Mouse (Mus musculus) brain, embryonic 14.5 days (tissue): ENCODE data around the gene Akr7a5. TPM values are rescaled to one million over a fixed set of nuclear protein-coding genes. Genes with fewer than 3 reads are reported as not detected.

Source experiments
- DNase-seq: peaks from one replicate; pipeline ENCODE4 v3.0.0-alpha.2; 2011; ENCODE audit warnings: low read depth
- CTCF ChIP-seq: fragments of 200-500 bp; IDR thresholded peaks from 2 replicates; pipeline ENCODE4 v1.5.1; 2012; ENCODE audit warnings: inconsistent platforms, mild to moderate bottlenecking, moderate library complexity, borderline replicate concordance; ENCODE audit not compliant: insufficient read depth, insufficient read length; ENCODE audit errors: extremely low read depth
- POLR2A ChIP-seq: fragments of 200-500 bp; IDR thresholded peaks from 2 replicates; pipeline ENCODE4 v1.6.1; 2012; ENCODE audit warnings: mild to moderate bottlenecking, inconsistent platforms, borderline replicate concordance; ENCODE audit not compliant: poor library complexity, insufficient read depth, insufficient read length, severe bottlenecking; ENCODE audit errors: extremely low read depth
- polyA plus RNA-seq: library from polyadenylated mRNA; depleted of rRNA; stranded (reverse); fragments of >200 nt; gene quantifications from 2 replicates; pipeline ENCODE4 v1.2.3, GENCODE M21; 2012

Gene Akr7a5
- polyA plus RNA-seq, 1 experiment: 22.4 TPM

DNA sequence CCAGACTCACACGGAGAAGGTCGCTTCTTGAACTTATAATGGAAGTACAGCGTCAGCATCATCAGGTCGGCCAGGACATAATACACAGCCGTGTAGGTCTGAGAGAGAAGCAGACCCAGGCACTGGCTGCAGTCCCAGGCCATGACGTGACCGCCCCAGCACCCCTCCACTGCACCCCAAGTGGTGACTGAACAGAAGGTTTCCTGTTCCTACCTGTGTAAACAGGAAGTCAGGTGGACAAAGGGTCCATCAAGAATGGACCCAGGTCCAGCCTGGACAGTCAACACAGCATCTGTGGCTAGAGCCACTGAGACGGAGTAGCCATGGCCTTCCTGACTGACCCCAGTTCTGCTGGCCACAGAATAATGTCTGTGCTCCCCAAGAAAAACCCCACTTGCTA lies 8.8 kb upstream of the Akr7a5 start:
- DNase-seq: no peak
- TF ChIP-seq POLR2A: no peak
- TF ChIP-seq CTCF: no peak

- no peak for DNase-seq
- TF ChIP-seq POLR2A (no peak), CTCF (no peak)
Observed at GRCm38 (mm10) chr4:139302241-139302640, 8.3 kb upstream of the Akr7a5 start.

- TF ChIP-seq CTCF (no peak), POLR2A (no peak)
- no peak for DNase-seq
Observed at GRCm38 (mm10) chr4:139305521-139305920, 5.0 kb upstream of the Akr7a5 start.

- no peak for TF ChIP-seq POLR2A
- TF ChIP-seq CTCF: no peak
- DNase-seq: no peak
Observed at GRCm38 (mm10) chr4:139307916-139308315, 2.6 kb upstream of the Akr7a5 start.

- no peak for DNase-seq
- TF ChIP-seq POLR2A: no peak
- peak; percentile 23; the same call in 1 of the 2 replicates for TF ChIP-seq CTCF
Observed at GRCm38 (mm10) chr4:139309651-139310050, 893 bp upstream of the Akr7a5 start.

GRCm38 (mm10) chr4:139310899-139311701 lies 556 bp downstream of the Akr7a5 start:
- DNase-seq: no peak
- TF ChIP-seq POLR2A (no peak), CTCF (no peak)

DNA sequence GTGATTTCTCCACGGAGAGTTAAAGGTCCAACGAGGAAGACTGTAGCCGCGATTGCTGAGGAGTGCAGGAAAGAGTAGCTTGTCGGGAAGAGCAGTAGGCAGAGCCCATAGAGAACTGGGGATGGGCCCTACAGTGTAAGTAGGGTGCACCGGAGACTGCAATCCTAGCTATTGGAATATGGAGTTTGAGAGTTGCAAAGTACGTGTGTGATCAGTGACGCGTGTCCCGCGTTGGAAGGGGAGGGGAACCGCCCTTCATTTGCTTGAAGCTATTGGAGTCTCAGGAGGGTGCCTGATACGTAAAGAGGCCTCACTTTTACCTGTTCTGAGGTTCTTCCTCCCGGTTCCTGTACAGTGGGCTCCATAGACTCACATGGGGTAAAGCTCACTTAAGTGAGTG lies 1.2 kb downstream of the Akr7a5 start:
- no peak for DNase-seq
- no peak for TF ChIP-seq CTCF
- TF ChIP-seq POLR2A: no peak

DNA sequence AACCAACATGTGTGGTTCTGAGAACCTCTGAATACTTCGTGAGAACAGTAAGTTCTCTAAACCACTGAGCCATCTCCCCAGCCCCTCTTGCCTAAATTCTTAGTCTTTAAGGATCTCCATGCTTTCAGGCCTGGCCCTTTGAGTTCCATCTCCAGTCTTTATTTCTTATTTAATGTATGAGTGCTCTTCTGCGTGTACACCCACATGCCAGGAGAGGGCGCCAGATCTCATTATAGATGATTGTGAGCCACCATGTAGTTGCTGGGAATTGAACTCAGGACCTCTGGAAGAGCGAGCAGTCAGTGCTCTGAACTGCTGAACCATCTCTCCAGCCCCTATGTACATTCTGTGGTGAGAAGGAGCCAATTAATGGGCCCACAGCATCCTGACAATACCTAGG lies 2.1 kb downstream of the Akr7a5 start:
- DNase-seq: no peak
- TF ChIP-seq CTCF (peak; percentile 22; the same call in 1 of the 2 replicates), POLR2A (no peak)

DNA sequence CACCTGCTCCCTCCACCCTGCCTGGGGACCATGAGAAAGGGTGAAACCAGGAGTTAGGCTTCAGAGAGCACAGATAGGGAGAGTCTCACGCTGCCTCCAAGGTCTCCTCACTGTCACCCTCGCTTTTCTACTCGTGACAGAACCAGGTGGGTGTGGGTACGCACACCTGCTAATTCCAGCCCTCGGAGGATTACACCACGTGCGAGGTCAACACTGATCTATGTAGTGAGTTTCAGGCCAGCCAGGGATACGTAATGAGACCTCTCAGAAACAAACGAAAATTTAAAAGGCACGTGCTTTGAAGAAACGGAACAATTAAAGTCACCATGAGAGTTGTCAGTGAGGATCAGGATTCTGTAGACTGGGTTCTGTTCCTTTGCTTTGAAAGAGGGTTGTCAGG lies 7.9 kb downstream of the Akr7a5 start:
- no peak for DNase-seq
- TF ChIP-seq POLR2A: no peak
- TF ChIP-seq CTCF: no peak

- DNase-seq: no peak
- TF ChIP-seq POLR2A (no peak), CTCF (no peak)
Observed at GRCm38 (mm10) chr4:139319740-139320139, 9.2 kb downstream of the Akr7a5 start.

DNA sequence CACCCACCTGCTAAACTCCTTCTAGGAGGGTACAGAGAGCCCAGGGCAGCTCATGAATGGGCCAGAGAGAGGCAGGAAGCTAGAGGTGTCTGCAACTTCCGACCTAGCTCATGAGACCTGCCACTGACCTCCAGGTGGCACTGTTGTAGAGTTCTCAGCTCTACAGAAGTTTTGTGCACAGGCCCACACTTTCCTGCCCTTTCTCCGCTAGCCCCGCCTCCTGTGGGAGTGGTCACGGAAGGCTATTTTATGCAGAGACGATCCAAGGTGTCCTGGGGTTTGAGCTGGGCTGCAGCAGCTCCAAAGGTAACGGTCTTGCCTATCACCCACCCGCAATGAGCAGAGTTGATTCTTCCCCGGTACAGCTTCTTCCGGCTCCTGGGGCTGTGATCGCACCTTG lies 20.1 kb downstream of the Akr7a5 start:
- TF ChIP-seq CTCF: peak; percentile 53; the same call in 1 of the 2 replicates
- no peak for TF ChIP-seq POLR2A
- DNase-seq: peak; percentile 66

DNA sequence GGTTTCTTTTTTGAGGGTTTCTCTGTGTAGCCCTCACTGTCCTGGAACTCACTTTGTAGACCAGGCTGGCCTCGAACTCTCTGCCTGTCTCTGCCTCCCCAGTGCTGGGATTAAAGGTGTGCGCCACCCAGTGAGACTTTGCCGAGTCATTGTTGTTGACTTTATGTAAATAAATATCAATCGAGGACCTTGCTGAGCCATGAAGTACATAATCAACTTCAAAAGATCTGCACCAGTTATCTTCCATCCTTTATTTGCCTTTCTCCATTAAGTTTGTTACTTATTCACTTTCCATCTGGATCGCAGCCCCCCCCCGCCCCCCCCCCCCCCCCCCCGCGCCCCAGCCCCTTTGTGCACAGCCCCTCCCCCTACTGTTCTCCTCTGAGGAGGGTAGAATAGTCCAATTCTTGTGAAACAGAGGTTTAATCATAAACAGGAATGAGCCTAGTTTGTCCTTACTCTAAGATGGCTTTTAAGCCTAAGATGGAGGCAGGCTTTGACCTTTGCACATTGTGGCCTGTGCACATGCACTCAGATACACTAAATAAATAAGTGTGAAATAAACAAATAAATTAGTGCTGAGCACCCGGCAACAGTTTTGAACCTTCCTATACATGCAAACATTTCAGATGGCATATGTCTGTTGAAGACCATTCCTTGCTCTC lies 24.2 kb downstream of the Akr7a5 start:
- TF ChIP-seq POLR2A (no peak), CTCF (no peak)
- DNase-seq: no peak

DNA sequence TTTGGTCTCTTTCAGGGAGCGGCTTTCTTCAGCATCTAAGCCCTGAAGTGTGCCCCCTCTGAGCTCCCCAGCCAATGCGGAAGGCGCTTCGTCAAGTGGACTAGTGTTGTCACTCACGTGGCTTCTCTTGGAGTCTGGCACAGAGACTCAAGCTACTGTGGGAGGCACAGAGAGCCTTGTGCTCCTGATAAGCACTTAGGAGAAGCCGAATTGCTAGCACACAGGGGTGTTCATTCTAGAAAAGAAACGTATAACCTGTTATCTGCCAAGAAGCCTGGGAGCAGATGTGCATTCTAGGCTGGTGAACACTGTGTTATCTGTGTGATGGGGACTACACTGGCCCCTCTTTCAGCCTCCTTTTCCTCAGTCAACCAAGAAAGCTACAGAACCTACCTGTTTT lies 25.0 kb downstream of the Akr7a5 start:
- no peak for TF ChIP-seq CTCF

More for the DNA sequence above, 25.0 kb downstream of the Akr7a5 start:
- no peak for DNase-seq
